Mouse (Mus musculus) regulatory T cell (primary cell): ENCODE data around the gene Cdc42ep4.

Experiments
- in situ Hi-C: fragments of 300-600 bp; cut with MboI, MseI; formaldehyde crosslinking; loops from one replicate; pipeline ENCODE4 v1.15.1; 2025; ENCODE audit warnings: high pct_unique_total_duplicates

The Cdc42ep4 gene

GRCm38 (mm10) chr11:113726994-113727888 is 24.4 kb downstream of the Cdc42ep4 start:
- in situ Hi-C loops, result no loop called here

- in situ Hi-C loops, result no loop called here
These were observed 26.2 kb downstream of the Cdc42ep4 start for GRCm38 (mm10) chr11:113725235-113726048.

GRCm38 (mm10) chr11:113722405-113723090 is 29.1 kb downstream of the Cdc42ep4 start:
- in situ Hi-C loops, result no loop called here

- in situ Hi-C loops, result no loop called here
These were observed 33.8 kb downstream of the Cdc42ep4 start for GRCm38 (mm10) chr11:113717767-113718424.

GRCm38 (mm10) chr11:113716132-113716531 is 35.5 kb downstream of the Cdc42ep4 start:
- in situ Hi-C loops, result no loop called here

- in situ Hi-C loops, result no loop called here
These were observed 36.5 kb downstream of the Cdc42ep4 start for GRCm38 (mm10) chr11:113715078-113715674.

GRCm38 (mm10) chr11:113711061-113711460 is 40.6 kb downstream of the Cdc42ep4 start:
- in situ Hi-C loops, result loop anchor here (5.0 kb wide), 1 partner anchor 1161 kb away; no protein-coding TSS in a partner anchor

- in situ Hi-C loops, result loop anchor here (5.0 kb wide), 1 partner anchor 1162 kb away; no protein-coding TSS in a partner anchor
These were observed 41.4 kb downstream of the Cdc42ep4 start for GRCm38 (mm10) chr11:113710257-113710777.

- in situ Hi-C loops, result loop anchor here (5.0 kb wide), 2 partner anchors 38 to 1163 kb away; no protein-coding TSS in a partner anchor
These were observed 41.9 kb downstream of the Cdc42ep4 start, which contains the start of gene Cpsf4l for GRCm38 (mm10) chr11:113709731-113710256. Gene Cpsf4l, minus strand, starts transcription at chr11:113710017.

- in situ Hi-C loops, result loop anchor here (5.0 kb wide), 1 partner anchor 38 kb away; no protein-coding TSS in a partner anchor
These were observed 42.4 kb downstream of the Cdc42ep4 start for GRCm38 (mm10) chr11:113709272-113709671.

GRCm38 (mm10) chr11:113708629-113709213 is 43.0 kb downstream of the Cdc42ep4 start:
- in situ Hi-C loops, result loop anchor here (5.0 kb wide), 1 partner anchor 39 kb away; no protein-coding TSS in a partner anchor

- in situ Hi-C loops, result loop anchor here (5.0 kb wide), 1 partner anchor 41 kb away; no protein-coding TSS in a partner anchor
These were observed 45.6 kb downstream of the Cdc42ep4 start for GRCm38 (mm10) chr11:113705966-113706652.

GRCm38 (mm10) chr11:113703758-113704157 is 47.9 kb downstream of the Cdc42ep4 start:
- in situ Hi-C loops, result loop anchor here (5.0 kb wide), 1 partner anchor 109 kb away; no protein-coding TSS in a partner anchor

GRCm38 (mm10) chr11:113699643-113700042 is 52.0 kb downstream of the Cdc42ep4 start:
- in situ Hi-C loops, result loop anchor here (5.0 kb wide), 1 partner anchor 113 kb away; no protein-coding TSS in a partner anchor

- in situ Hi-C loops, result no loop called here
These were observed 53.6 kb downstream of the Cdc42ep4 start for GRCm38 (mm10) chr11:113698013-113698545.

GRCm38 (mm10) chr11:113697571-113697970 is 54.1 kb downstream of the Cdc42ep4 start:
- in situ Hi-C loops, result no loop called here

- in situ Hi-C loops, result no loop called here
These were observed 59.8 kb downstream of the Cdc42ep4 start for GRCm38 (mm10) chr11:113691851-113692250.

- in situ Hi-C loops, result no loop called here
These were observed 60.4 kb downstream of the Cdc42ep4 start for GRCm38 (mm10) chr11:113691318-113691717.
